Mouse (Mus musculus) liver, embryonic 14.5 days (tissue): Measurements from ENCODE around the gene Nbeal2.

Source experiments
- CTCF ChIP-seq: IDR thresholded peaks from 2 replicates; pipeline ENCODE4 v1.5.1; 2016; ENCODE audit warnings: antibody characterized with exemption, low read depth, control low read depth
- EP300 ChIP-seq: IDR thresholded peaks from 2 replicates; pipeline ENCODE4 v1.6.1; 2016; ENCODE audit warnings: antibody characterized with exemption, low read depth

GRCm38 (mm10) chr9:110685187-110685586 lies 31.2 kb upstream of the Nbeal2 start:
- TF ChIP-seq CTCF = no peak
- no peak for TF ChIP-seq EP300
